Mouse (Mus musculus): ENCODE results near the gene Abca17. TPM values are rescaled to one million over a fixed set of nuclear protein-coding genes. Genes with fewer than 3 reads are reported as not detected.

Gene Abca17
- 0.19 TPM in 1 of 2 replicates, not detected in the other for polyA plus RNA-seq (2015; fragmentation: Nextera tagmentation; extraction: Ambion mirVana)

DNA sequence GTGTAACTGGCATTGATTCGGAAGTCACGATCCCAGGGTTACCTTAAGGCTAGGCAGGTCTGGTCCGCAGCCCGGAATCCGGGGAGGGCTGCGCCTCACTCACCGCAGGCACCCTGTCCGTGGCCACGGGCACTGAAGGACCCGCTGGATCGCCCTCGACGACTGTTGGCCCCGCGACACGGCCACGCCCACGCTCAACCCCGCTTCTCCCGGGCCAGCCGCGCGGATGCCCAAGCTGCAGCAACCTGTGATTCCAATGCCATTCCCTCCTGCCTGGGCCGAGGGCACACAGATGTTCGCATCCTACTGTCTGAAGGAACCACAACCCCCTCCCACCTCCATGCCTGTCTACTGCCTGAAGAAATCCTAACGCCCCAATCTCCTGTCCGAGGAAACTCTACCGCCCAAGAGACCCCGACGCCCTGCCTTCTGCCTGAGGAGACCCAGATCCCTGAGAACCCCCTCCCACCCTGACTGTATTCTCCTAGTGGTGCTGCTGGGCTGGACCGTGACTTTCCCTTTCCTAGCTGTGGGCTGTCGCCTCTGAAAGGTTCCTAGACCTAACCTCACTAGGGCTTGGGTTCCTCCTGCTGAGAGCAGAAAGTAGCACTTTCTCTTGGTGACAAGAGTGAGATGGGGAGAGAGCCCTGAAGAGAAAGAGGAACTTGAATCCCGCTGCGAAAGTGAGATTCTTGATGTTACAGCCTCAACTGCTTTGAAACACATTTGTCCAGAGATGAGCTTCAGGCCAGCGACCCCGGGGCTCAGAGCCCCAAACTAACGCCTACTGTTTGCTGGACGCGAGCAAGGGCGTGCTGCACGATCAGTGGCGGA lies at the start of gene Abca17:
TSS of gene Abca17 (minus strand) at position 143 of the 834 bp plus-strand sequence.

DNA sequence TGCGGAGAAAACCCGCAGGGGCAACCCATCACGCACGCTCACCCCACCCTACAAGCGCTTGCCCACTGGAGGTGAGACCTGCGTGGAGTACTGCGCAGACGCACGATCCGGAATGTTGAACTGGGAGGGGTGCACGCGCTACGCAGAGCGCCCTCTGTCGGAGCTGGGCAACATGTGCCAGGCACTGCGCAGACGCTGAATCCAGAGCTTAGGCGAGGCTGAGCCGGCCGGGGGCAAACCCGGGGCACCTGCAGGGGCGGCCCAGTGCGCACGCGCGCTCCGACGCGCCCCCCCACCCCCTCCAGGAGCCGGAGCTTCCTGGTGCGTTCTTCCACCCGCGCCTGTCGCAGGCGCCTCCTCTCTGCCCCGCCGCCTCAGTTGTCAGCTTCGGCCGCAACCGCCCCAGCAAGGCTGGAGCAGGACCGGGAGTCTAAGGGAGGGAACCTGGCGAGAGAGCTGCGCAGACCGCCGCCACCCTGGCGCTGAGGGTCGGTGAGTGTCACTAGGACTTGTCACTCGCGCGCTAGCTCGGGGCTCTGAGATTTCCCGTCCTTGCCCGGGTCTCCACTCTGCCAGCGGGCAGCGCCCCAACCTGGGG lies 991 bp upstream of the Abca17 start, which contains the start of gene Abca3:
TSS of gene Abca3 (plus strand) at position 191 of the 598 bp plus-strand sequence.

DNA sequence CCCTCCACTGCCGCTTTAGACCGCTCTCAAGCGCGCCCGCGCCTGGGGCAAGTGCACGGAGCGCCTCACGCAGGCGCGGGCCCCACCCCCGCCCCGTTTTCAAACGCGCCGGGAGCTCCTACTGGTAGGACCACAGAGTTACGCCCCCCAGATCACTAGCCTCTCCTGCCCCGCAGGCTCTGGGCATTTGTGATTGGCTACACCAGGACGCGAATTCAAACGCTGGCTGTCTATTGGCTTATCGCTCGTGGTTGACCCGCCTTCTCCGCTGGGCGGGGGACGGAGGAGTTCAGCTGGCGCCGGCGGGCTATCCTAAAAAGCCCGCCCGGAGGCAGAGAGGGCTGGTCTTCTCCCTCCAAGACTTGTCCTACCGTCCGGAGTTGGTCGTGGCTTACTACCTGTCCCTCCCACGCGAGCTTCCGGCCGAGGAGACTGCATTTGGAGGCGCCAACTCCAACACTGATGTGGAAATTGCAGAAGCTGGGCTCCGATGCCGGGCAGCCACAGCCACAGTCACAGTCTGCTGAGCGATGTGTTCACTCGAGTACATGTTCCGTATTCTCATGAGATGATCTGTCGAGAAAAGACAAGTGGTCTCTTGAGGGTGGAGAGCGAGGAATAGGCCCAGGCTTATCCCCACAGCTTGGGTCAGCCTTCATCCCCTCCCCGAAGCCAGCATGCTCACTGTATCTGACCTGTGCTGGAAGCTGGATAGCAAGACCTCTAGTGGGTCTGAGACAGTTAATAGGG lies 99.4 kb downstream of the Abca17 start, which contains the start of gene Ccnf:
TSS of gene Ccnf (minus strand) at position 165 of the 750 bp plus-strand sequence.

GRCm38 (mm10) chr17:24220435-24221411 lies 130.1 kb downstream of the Abca17 start, which contains the start of gene Tedc2:
TSS of gene Tedc2 (minus strand) at chr17:24220851.

Small RNA genes within 50 kb of the gene (microRNA-seq; reads per million reads assigned to microRNA genes)
- gene Gm24427 = not detected
- 1.9 reads per million for gene Mir5134
- gene Mir6965 = not detected

Other genes with a start within 250 kb of the Abca17 start
- 31.2 and 35.3 TPM in 2 replicates for gene Pdpk1, start 200.1 kb downstream of the Abca17 start, polyA plus RNA-seq (2015; fragmentation: Nextera tagmentation; extraction: Ambion mirVana)
- gene Amdhd2, start 187.3 kb downstream of the Abca17 start, polyA plus RNA-seq (2015; fragmentation: Nextera tagmentation; extraction: Ambion mirVana) = 24.9 and 27.2 TPM in 2 replicates
- 502 and 568 TPM in 2 replicates for gene Atp6v0c, start 181.4 kb downstream of the Abca17 start, polyA plus RNA-seq (2015; fragmentation: Nextera tagmentation; extraction: Ambion mirVana)
- gene Tbc1d24, start 145.5 kb downstream of the Abca17 start, polyA plus RNA-seq (2015; fragmentation: Nextera tagmentation; extraction: Ambion mirVana) = 1.7 and 1.9 TPM in 2 replicates
- gene Ntn3, start 141.5 kb downstream of the Abca17 start, polyA plus RNA-seq (2015; fragmentation: Nextera tagmentation; extraction: Ambion mirVana) = 1.6 TPM in 2 replicates
- 3.6 TPM in 2 replicates for gene Tedc2, start 130.2 kb downstream of the Abca17 start, polyA plus RNA-seq (2015; fragmentation: Nextera tagmentation; extraction: Ambion mirVana)
- 6.9 and 11.9 TPM in 2 replicates for gene Ccnf, start 99.6 kb downstream of the Abca17 start, polyA plus RNA-seq (2015; fragmentation: Nextera tagmentation; extraction: Ambion mirVana)
- gene Abca3, start 882 bp upstream of the Abca17 start, polyA plus RNA-seq (2015; fragmentation: Nextera tagmentation; extraction: Ambion mirVana) = 10.4 and 13.4 TPM in 2 replicates
- gene Rnps1, start 63.5 kb upstream of the Abca17 start, polyA plus RNA-seq (2015; fragmentation: Nextera tagmentation; extraction: Ambion mirVana) = 112 and 119 TPM in 2 replicates
- 102 and 104 TPM in 2 replicates for gene Eci1, start 75.6 kb upstream of the Abca17 start, polyA plus RNA-seq (2015; fragmentation: Nextera tagmentation; extraction: Ambion mirVana)
- gene Dnase1l2, start 92.0 kb upstream of the Abca17 start, polyA plus RNA-seq (2015; fragmentation: Nextera tagmentation; extraction: Ambion mirVana) = 35.1 and 38.3 TPM in 2 replicates
- gene E4f1, start 119.2 kb upstream of the Abca17 start, polyA plus RNA-seq (2015; fragmentation: Nextera tagmentation; extraction: Ambion mirVana) = 17.7 and 19.5 TPM in 2 replicates
- 41.5 and 50.1 TPM in 2 replicates for gene Pgp, start 119.3 kb upstream of the Abca17 start, polyA plus RNA-seq (2015; fragmentation: Nextera tagmentation; extraction: Ambion mirVana)
- not detected in 2 replicates for gene Bricd5, start 122.8 kb upstream of the Abca17 start, polyA plus RNA-seq (2015; fragmentation: Nextera tagmentation; extraction: Ambion mirVana)
- 11.2 and 13.5 TPM in 2 replicates for gene Mlst8, start 128.0 kb upstream of the Abca17 start, polyA plus RNA-seq (2015; fragmentation: Nextera tagmentation; extraction: Ambion mirVana)
- gene Caskin1, start 137.5 kb upstream of the Abca17 start, polyA plus RNA-seq (2015; fragmentation: Nextera tagmentation; extraction: Ambion mirVana) = 0.23 and 0.41 TPM in 2 replicates
- 50.4 and 54.8 TPM in 2 replicates for gene Traf7, start 176.9 kb upstream of the Abca17 start, polyA plus RNA-seq (2015; fragmentation: Nextera tagmentation; extraction: Ambion mirVana)
- gene Rab26, start 183.1 kb upstream of the Abca17 start, polyA plus RNA-seq (2015; fragmentation: Nextera tagmentation; extraction: Ambion mirVana) = 2.2 and 2.6 TPM in 2 replicates
- 28.6 and 36.5 TPM in 2 replicates for gene Pkd1, start 198.8 kb upstream of the Abca17 start, polyA plus RNA-seq (2015; fragmentation: Nextera tagmentation; extraction: Ambion mirVana)